Mouse (Mus musculus) liver, embryonic 11.5 days (tissue): ENCODE results near the gene Crygb. TPM values are rescaled to one million over a fixed set of nuclear protein-coding genes. Genes with fewer than 3 reads are reported as not detected.

Experiments used
- ATAC-seq: fragments of 200-750 bp; cut with Nextera tagmentation; replicated peaks from 2 replicates; pipeline ENCODE4 v1.8.0; 2017; ENCODE audit warnings: moderate number of reproducible peaks, mild to moderate bottlenecking, moderate TSS enrichment, moderate library complexity; ENCODE audit not compliant: low FRiP score
- DNase-seq: peaks from one replicate; pipeline ENCODE4 v3.0.0-alpha.2; 2017; ENCODE audit warnings: low spot score
- H3K27ac ChIP-seq: fragments of 300-500 bp; sonication (generic); 2 replicates; pipeline ENCODE4 v1.5.1; 2014; ENCODE audit warnings: mild to moderate bottlenecking, low read depth, low read length, control low read depth
- H3K27me3 ChIP-seq: fragments of 300-500 bp; sonication (generic); replicated peaks from 2 replicates; pipeline ENCODE4 v1.6.1; 2014; ENCODE audit warnings: low read length, mixed read lengths; ENCODE audit not compliant: control insufficient read depth, insufficient read depth
- H3K36me3 ChIP-seq: fragments of 300-500 bp; sonication (generic); 2 replicates; pipeline ENCODE4 v1.6.1; 2014; ENCODE audit warnings: mild to moderate bottlenecking, low read length, moderate library complexity, mixed read lengths; ENCODE audit not compliant: control insufficient read depth, insufficient read depth
- H3K4me1 ChIP-seq: fragments of 300-500 bp; sonication (generic); replicated peaks from 2 replicates; pipeline ENCODE4 v1.6.1; 2014; ENCODE audit warnings: low read length, mixed read lengths; ENCODE audit not compliant: control insufficient read depth, insufficient read depth
- H3K4me2 ChIP-seq: fragments of 300-500 bp; sonication (generic); 2 replicates; pipeline ENCODE4 v1.6.1; 2014; ENCODE audit warnings: mild to moderate bottlenecking, control low read depth, moderate library complexity
- H3K4me3 ChIP-seq: fragments of 300-500 bp; sonication (generic); 2 replicates; pipeline ENCODE4 v1.5.1; 2014; ENCODE audit warnings: low read depth, low read length, control low read depth
- H3K9ac ChIP-seq: fragments of 300-500 bp; sonication (generic); 2 replicates; pipeline ENCODE4 v1.6.1; 2014; ENCODE audit warnings: low read depth, low read length, control low read depth
- H3K9me3 ChIP-seq: fragments of 300-500 bp; sonication (generic); 2 replicates; pipeline ENCODE4 v1.6.1; 2016; ENCODE audit warnings: low read length, inconsistent platforms, mixed read lengths; ENCODE audit not compliant: control insufficient read depth
- WGBS: fragments of 180-500 bp; shearing (Covaris S2); extraction: QIAGEN DNeasy Blood & Tissue Kit; methylation state at CpG from one replicate; pipeline ENCODE4 v1.1.7; 2014; 5-methylcytosine and 5-hydroxymethylcytosine counted together
- polyA plus RNA-seq: library from polyadenylated mRNA; unstranded; fragments of >200 nt; fragmentation: Nextera tagmentation; extraction: Ambion mirVana; gene quantifications from 2 replicates; pipeline ENCODE4 v1.2.1, GENCODE M21; 2014

The Crygb gene
- not detected in 2 replicates for polyA plus RNA-seq

DNA sequence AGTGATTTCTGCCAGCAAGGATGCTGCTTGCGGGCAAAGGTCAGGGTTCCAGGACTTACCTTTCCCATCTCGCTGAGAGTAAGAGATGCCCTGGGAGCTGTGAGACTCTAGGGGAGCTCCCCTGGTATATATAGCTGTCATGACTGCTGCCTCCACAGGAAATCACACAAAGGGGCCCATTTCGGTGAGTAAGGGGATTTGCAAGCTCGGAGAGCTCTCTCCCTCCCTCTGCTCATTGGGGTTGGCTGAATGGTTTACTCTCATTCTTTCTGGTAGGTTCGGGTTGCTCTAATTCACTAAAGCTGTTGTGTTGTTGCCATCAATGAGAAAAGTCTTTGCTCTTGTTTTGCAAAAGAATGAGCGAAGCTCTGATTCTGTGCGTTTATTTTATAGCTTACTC lies at the start of gene Crygb:
Gene Crygb, minus strand, starts transcription at position 101 of the 400 bp plus-strand sequence.
- no peak within 1 kb of the TSS for H3K4me2 ChIP-seq
- 41% methylated on average over 7 of the region's 7 CpGs for WGBS
- no peaks in the 10 kb centered on the region for H3K36me3 ChIP-seq
- ATAC-seq (no peak), DNase-seq (no peak)
- no peak within 1 kb of the TSS for H3K4me3 ChIP-seq
- H3K4me1 ChIP-seq = no peaks in the 10 kb centered on the region
- H3K9me3 ChIP-seq = no peaks in the 10 kb centered on the region
- no peak within 1 kb of the TSS for H3K27ac ChIP-seq
- H3K27me3 ChIP-seq = no peaks in the 10 kb centered on the region
- no peak within 1 kb of the TSS for H3K9ac ChIP-seq

DNA sequence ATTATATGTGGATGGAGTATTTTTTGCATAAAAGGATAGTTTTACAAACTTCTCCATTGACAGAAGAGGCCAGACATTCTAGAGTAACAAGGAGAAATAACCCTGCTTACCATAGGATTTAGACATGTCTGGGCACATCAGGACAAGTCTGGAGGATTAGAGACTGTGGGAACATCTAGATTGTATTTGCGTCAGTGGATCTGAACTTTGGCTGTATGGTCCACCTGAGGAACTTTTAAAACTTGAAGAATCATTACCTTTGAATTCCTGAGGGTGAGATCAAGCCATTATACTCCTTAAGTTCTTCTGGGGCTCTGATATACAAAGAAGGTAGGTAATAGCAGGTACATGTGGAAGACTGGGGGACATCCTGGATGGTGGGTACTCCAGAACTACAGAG lies 49.6 kb upstream of the Crygb start:
- Histone ChIP-seq H3K9ac (no peak overlapping the region), H3K27ac (no peak overlapping the region), H3K9me3 (peaks cover 3% of the 10 kb centered on the region; the same call in 1 of the 2 replicates), H3K27me3 (no peaks in the 10 kb centered on the region), H3K4me1 (no peaks in the 10 kb centered on the region), H3K4me3 (no peak overlapping the region), H3K36me3 (no peaks in the 10 kb centered on the region), H3K4me2 (no peak overlapping the region)
- ATAC-seq (no peak), DNase-seq (no peak)
- WGBS = 69% methylated on average over 1 of the region's 1 CpGs

- Histone ChIP-seq H3K9ac (no peak overlapping the region), H3K4me1 (no peaks in the 10 kb centered on the region), H3K4me2 (no peak overlapping the region), H3K27me3 (no peaks in the 10 kb centered on the region), H3K36me3 (no peaks in the 10 kb centered on the region), H3K27ac (no peak overlapping the region), H3K9me3 (peaks cover 3% of the 10 kb centered on the region; the same call in 1 of the 2 replicates), H3K4me3 (no peak overlapping the region)
- DNase-seq (no peak), ATAC-seq (no peak; the same call in 1 of the 2 replicates)
- 69% methylated on average over 3 of the region's 3 CpGs for WGBS
Observed at GRCm38 (mm10) chr1:65130226-65130625, 48.1 kb upstream of the Crygb start.

- ATAC-seq = no peak
- H3K9ac ChIP-seq = no peak overlapping the region
- WGBS = 72% methylated on average over 3 of the region's 3 CpGs
Observed at GRCm38 (mm10) chr1:65129634-65130180, 47.6 kb upstream of the Crygb start.

GRCm38 (mm10) chr1:65122574-65123372 lies 40.7 kb upstream of the Crygb start, which contains the start of gene D630023F18Rik:
Gene D630023F18Rik, minus strand, starts transcription at chr1:65123214.
- Histone ChIP-seq H3K9ac (no peak within 1 kb of the TSS), H3K27ac (no peak within 1 kb of the TSS), H3K9me3 (no peaks in the 10 kb centered on the region), H3K27me3 (no peaks in the 10 kb centered on the region), H3K4me3 (no peak within 1 kb of the TSS), H3K4me1 (no peaks in the 10 kb centered on the region), H3K4me2 (no peak within 1 kb of the TSS), H3K36me3 (no peaks in the 10 kb centered on the region)
- DNase-seq = no peak
- ATAC-seq = no peak
- WGBS = 39% methylated on average over 9 of the region's 9 CpGs

More at GRCm38 (mm10) chr1:65129634-65130180, 47.6 kb upstream of the Crygb start:
- H3K4me1 ChIP-seq = no peaks in the 10 kb centered on the region
- H3K9me3 ChIP-seq = peaks cover 3% of the 10 kb centered on the region; the same call in 1 of the 2 replicates
- no peak overlapping the region for H3K4me3 ChIP-seq
- no peak overlapping the region for H3K4me2 ChIP-seq
- H3K36me3 ChIP-seq = no peaks in the 10 kb centered on the region
- no peaks in the 10 kb centered on the region for H3K27me3 ChIP-seq
- DNase-seq = no peak
- no peak overlapping the region for H3K27ac ChIP-seq

DNA sequence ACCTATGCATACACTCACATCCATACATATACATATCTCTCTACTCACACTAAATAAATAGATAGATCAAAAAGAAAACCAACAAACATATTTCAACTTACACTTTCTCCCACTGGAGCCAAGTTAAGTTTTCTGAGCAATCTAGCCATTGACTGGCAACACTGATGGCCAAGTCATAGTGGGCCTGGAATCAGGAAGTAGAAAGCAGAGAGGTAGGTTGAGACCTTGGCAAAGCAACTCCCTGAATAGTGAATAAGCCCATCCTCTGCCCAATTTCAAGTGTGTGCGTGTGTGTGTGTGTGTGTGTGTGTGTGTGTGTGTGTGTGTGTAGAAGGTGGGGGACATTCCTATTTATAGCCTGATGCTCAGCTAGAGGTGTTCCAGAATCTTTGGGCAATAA lies 37.4 kb upstream of the Crygb start, which contains the start of gene Gm28845:
Gene Gm28845, minus strand, starts transcription at position 121 of the 400 bp plus-strand sequence.
- H3K36me3 ChIP-seq = no peaks in the 10 kb centered on the region
- no peak for DNase-seq
- H3K4me1 ChIP-seq = no peaks in the 10 kb centered on the region
- H3K9ac ChIP-seq = no peak within 1 kb of the TSS
- H3K27me3 ChIP-seq = no peaks in the 10 kb centered on the region
- no peak within 1 kb of the TSS for H3K4me3 ChIP-seq
- ATAC-seq = no peak
- 76% methylated on average over 1 of the region's 1 CpGs for WGBS
- no peaks in the 10 kb centered on the region for H3K9me3 ChIP-seq
- no peak within 1 kb of the TSS for H3K27ac ChIP-seq
- H3K4me2 ChIP-seq = no peak within 1 kb of the TSS

- ATAC-seq = no peak
- Histone ChIP-seq H3K27ac (no peak overlapping the region), H3K36me3 (no peaks in the 10 kb centered on the region), H3K27me3 (no peaks in the 10 kb centered on the region), H3K4me3 (no peak overlapping the region), H3K4me2 (no peak overlapping the region), H3K9ac (no peak overlapping the region), H3K4me1 (no peaks in the 10 kb centered on the region), H3K9me3 (no peaks in the 10 kb centered on the region)
- DNase-seq = no peak
- 67% methylated on average over 8 of the region's 8 CpGs for WGBS
Observed at GRCm38 (mm10) chr1:65118150-65118913, 36.2 kb upstream of the Crygb start.

GRCm38 (mm10) chr1:65113536-65114172 lies 31.6 kb upstream of the Crygb start:
- H3K4me1 ChIP-seq = no peaks in the 10 kb centered on the region
- ATAC-seq = peak; percentile 48; the same call in 1 of the 2 replicates
- no peak overlapping the region for H3K4me2 ChIP-seq
- H3K36me3 ChIP-seq = no peaks in the 10 kb centered on the region
- no peak for DNase-seq
- H3K4me3 ChIP-seq = no peak overlapping the region
- no peak overlapping the region for H3K9ac ChIP-seq
- H3K27me3 ChIP-seq = no peaks in the 10 kb centered on the region
- 79% methylated on average over 5 of the region's 5 CpGs for WGBS
- H3K9me3 ChIP-seq = no peaks in the 10 kb centered on the region
- no peak overlapping the region for H3K27ac ChIP-seq
